Mouse (Mus musculus): ENCODE measurements at regions not wholly inside any gene's neighbourhood (a gene's known extent, or its start where the extent isn't known, plus 50 kb on each side); places are given as distances from the start of the nearest gene placed in this dataset.

GRCm38 (mm10) chr8:76038526-76038925 is 590.0 kb downstream of the Iqcm start:
- DNase-seq (ENCODE audit: low read depth, low spot score), result no peak

- DNase-seq (ENCODE audit: low read depth, low spot score), result no peak
These were observed 603.5 kb downstream of the Iqcm start for GRCm38 (mm10) chr8:76052003-76052402.

GRCm38 (mm10) chr8:76067721-76068120 is 619.2 kb downstream of the Iqcm start:
- DNase-seq (ENCODE audit: low read depth, low spot score), result peak; percentile 45

- no peak for DNase-seq (ENCODE audit: low read depth, low spot score)
These were observed 624.3 kb downstream of the Iqcm start for GRCm38 (mm10) chr8:76072671-76073351.

GRCm38 (mm10) chr8:76120587-76121145 is 672.2 kb downstream of the Iqcm start:
- DNase-seq (ENCODE audit: low read depth, low spot score), result no peak

- DNase-seq (ENCODE audit: low read depth, low spot score), result no peak
These were observed 679.0 kb downstream of the Iqcm start for GRCm38 (mm10) chr8:76127486-76127885.

- DNase-seq (ENCODE audit: low read depth, low spot score), result no peak
These were observed 688.7 kb downstream of the Iqcm start for GRCm38 (mm10) chr8:76137219-76137618.

- no peak for DNase-seq (ENCODE audit: low read depth, low spot score)
These were observed 700.2 kb downstream of the Iqcm start for GRCm38 (mm10) chr8:76148681-76149080.

- no peak for DNase-seq (ENCODE audit: low read depth, low spot score)
These were observed 716.7 kb upstream of the Nr3c2 start for GRCm38 (mm10) chr8:76182520-76182919.

GRCm38 (mm10) chr8:76183836-76184235 is 715.4 kb upstream of the Nr3c2 start:
- DNase-seq (ENCODE audit: low read depth, low spot score), result no peak

- no peak for DNase-seq (ENCODE audit: low read depth, low spot score)
These were observed 711.9 kb upstream of the Nr3c2 start for GRCm38 (mm10) chr8:76187293-76187692.

- DNase-seq (ENCODE audit: low read depth, low spot score), result no peak
These were observed 687.4 kb upstream of the Nr3c2 start for GRCm38 (mm10) chr8:76211891-76212290.

- DNase-seq (ENCODE audit: low read depth, low spot score), result no peak
These were observed 681.2 kb upstream of the Nr3c2 start for GRCm38 (mm10) chr8:76217819-76218580.

- no peak for DNase-seq (ENCODE audit: low read depth, low spot score)
These were observed 668.4 kb upstream of the Nr3c2 start for GRCm38 (mm10) chr8:76230847-76231246.

GRCm38 (mm10) chr8:76249194-76249593 is 650.0 kb upstream of the Nr3c2 start:
- DNase-seq (ENCODE audit: low read depth, low spot score), result no peak

GRCm38 (mm10) chr8:76252161-76253010 is 646.9 kb upstream of the Nr3c2 start:
- DNase-seq (ENCODE audit: low read depth, low spot score), result no peak
